8 mouse cellular contexts compared by ENCODE assay signal in the genomic region with DNA sequence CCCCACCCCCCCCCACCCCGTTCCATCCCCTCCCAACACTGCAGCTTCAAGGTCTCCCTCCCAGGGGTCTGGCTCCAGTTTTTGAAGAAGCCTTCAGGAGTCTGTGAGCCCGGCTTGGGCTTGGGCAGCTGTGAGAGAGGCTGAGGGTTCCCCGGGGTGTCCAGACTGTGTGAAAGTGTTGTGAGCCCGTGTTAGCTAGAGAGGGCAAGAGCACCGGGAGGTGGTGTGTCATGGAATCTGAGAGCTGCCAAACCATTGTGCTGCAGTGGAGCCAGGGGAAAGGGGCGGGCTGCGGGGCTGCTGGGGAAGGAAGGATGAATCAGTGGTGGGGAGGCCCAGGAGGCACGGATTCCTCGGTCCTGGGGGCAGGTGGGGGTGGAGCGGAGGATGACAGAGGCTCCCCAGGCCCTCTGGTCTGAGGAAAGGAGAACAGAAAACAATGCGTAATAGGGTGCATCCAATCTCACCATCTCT. TPM values are rescaled to one million over a fixed set of nuclear protein-coding genes. Genes with fewer than 3 reads are reported as not detected.
DNase-seq lines count a peak whose midpoint lies in the region; ATAC-seq and TF ChIP-seq lines count a peak whose summit lies in the region.

No protein-coding gene starts in this region.

- H3K4me1 ChIP-seq in ES-E14 (ENCODE audit: control insufficient read depth in 2 of 2, insufficient read depth in 2 of 2, low read length in 2 of 2, poor library complexity in 1 of 2) = peaks cover 0 to 23% of the 10 kb centered on the region in 2 experiments; a peak in 2 of 4 replicates
- peaks cover 49% of the 10 kb centered on the region for H3K4me1 ChIP-seq in forebrain, embryonic 13.5 days
- no peaks in the 10 kb centered on the region for H3K4me1 ChIP-seq in lung, postnatal 0 days (ENCODE audit: insufficient read depth, low read depth, low read length)

- in situ Hi-C loops in ES-E14 (cut with MboI; ENCODE audit: low sequenced_read_pairs in 2 of 2, unreplicated experiment in 2 of 2) = no loop called here

- peaks cover 44% of the 10 kb centered on the region for H3K27me3 ChIP-seq in forebrain, embryonic 13.5 days
- 0 out of 2 replicates have a peak, but pooled peaks cover 6% of the 10 kb centered on the region for H3K27me3 ChIP-seq in lung, postnatal 0 days (replicated peaks; ENCODE audit: insufficient read depth, low read length)

- no peak for TF ChIP-seq CTCF in lung, postnatal 0 days (IDR thresholded peaks at IDR 0.05)

- intact Hi-C loops in heart, postnatal 14 days (cut with DNase I) = no loop called here

- 5% methylated on average over 11 of the region's 11 CpGs for WGBS in forebrain, embryonic 13.5 days
- WGBS in lung, postnatal 0 days = 13% methylated on average over 11 of the region's 11 CpGs

- H3K4me3 ChIP-seq in ES-E14 (ENCODE audit: insufficient read depth in 1 of 2, low read depth in 1 of 2, low read length in 2 of 2, poor library complexity in 1 of 2, severe bottlenecking in 1 of 2) = no peak overlapping the region
- H3K4me3 ChIP-seq in forebrain, embryonic 13.5 days = no peak overlapping the region
- H3K4me3 ChIP-seq in lung, postnatal 0 days (ENCODE audit: low read depth, low read length) = no peak overlapping the region

- H3K27ac ChIP-seq in ES-E14 (ENCODE audit: insufficient read depth, low read depth, low read length, poor library complexity, severe bottlenecking) = peak overlapping the region; percentile 0; the same call in 1 of the 2 replicates
- peak overlapping the region; percentile 7; the same call in 1 of the 2 replicates for H3K27ac ChIP-seq in forebrain, embryonic 13.5 days
- no peak overlapping the region for H3K27ac ChIP-seq in lung, postnatal 0 days (ENCODE audit: low read length)

- no peak overlapping the region for H3K9ac ChIP-seq in ES-E14 (ENCODE audit: insufficient read depth, low read depth, low read length, poor library complexity, severe bottlenecking)
- no peak overlapping the region; the same call in 1 of the 2 replicates for H3K9ac ChIP-seq in forebrain, embryonic 13.5 days
- H3K9ac ChIP-seq in lung, postnatal 0 days (replicated peaks; ENCODE audit: low read depth) = no peak overlapping the region

- H3K4me2 ChIP-seq in forebrain, embryonic 13.5 days = peak overlapping the region; percentile 23
- H3K4me2 ChIP-seq in lung, postnatal 0 days (replicated peaks; ENCODE audit: low read depth, low read length) = no peak overlapping the region

- peak; percentile 36; the same call in 1 of the 2 replicates for ATAC-seq in forebrain, embryonic 13.5 days
- ATAC-seq in lung, postnatal 0 days = peak; percentile 31
- no peak for ATAC-seq in megakaryocyte-erythroid progenitor cell, adult 5-6 weeks (replicated peaks; ENCODE audit: low FRiP score, low TSS enrichment, poor library complexity, severe bottlenecking)

- H3K9me3 ChIP-seq in ES-E14 (ENCODE audit: control insufficient read depth, insufficient read depth, low read depth, low read length) = no peaks in the 10 kb centered on the region
- H3K9me3 ChIP-seq in forebrain, embryonic 13.5 days (replicated peaks) = no peaks in the 10 kb centered on the region
- H3K9me3 ChIP-seq in lung, postnatal 0 days (ENCODE audit: low read length) = no peaks in the 10 kb centered on the region

- TF ChIP-seq EP300 in lung, postnatal 0 days (IDR thresholded peaks at IDR 0.05) = no peak

- no peaks in the 10 kb centered on the region; the same call in 1 of the 2 replicates for H3K36me3 ChIP-seq in ES-E14 (ENCODE audit: control insufficient read depth, insufficient read depth, low read length, poor library complexity, severe bottlenecking)
- H3K36me3 ChIP-seq in forebrain, embryonic 13.5 days (ENCODE audit: poor library complexity, severe bottlenecking) = no peaks in the 10 kb centered on the region
- no peaks in the 10 kb centered on the region for H3K36me3 ChIP-seq in lung, postnatal 0 days (ENCODE audit: insufficient read depth, low read length)

- DNase-seq in 3T3-L1 (ENCODE audit: low read depth, low spot score) (peak; percentile 97), ES-E14 (ENCODE audit: low read depth, low spot score) (no peak)
- DNase-seq in heart, postnatal 14 days = peak; percentile 70 to 73
- peak; percentile 59 for DNase-seq in lung, postnatal 0 days (ENCODE audit: low spot score)
- DNase-seq in layer of hippocampus, postnatal 25 days (ENCODE audit: extremely low spot score in 1 of 2, low spot score in 1 of 2) = no peak
- DNase-seq in thymus, adult 18-20 months = no peak

TF ChIP-seq in ES-E14, 5 proteins besides CTCF, POLR2A, EP300 and RAD21:
- TF ChIP-seq ZNF384 (IDR thresholded peaks at IDR 0.05; ENCODE audit: low read depth, low read length) (no peak), CHD2 (IDR thresholded peaks at IDR 0.05; ENCODE audit: low read depth, low read length) (no peak)

RNA-seq across cellular contexts. Expression of a gene that starts 3.4 kb away (rescaled TPM):
- 64.9 and 86.4 TPM in 2 replicates for total RNA-seq in ES-E14 (2012; rRNA removed)
- 1.5 and 1.6 TPM in 2 replicates for polyA plus RNA-seq in forebrain, embryonic 13.5 days (2015; fragmentation: Nextera tagmentation; extraction: Ambion mirVana)
- 100 to 1,000 TPM; 146 to 175 TPM for total RNA-seq in heart, postnatal 14 days (2021)
- 1.2 and 1.5 TPM in 2 replicates for polyA plus RNA-seq in lung, postnatal 0 days (2015; fragmentation: Nextera tagmentation; extraction: Ambion mirVana)
- total RNA-seq in megakaryocyte-erythroid progenitor cell, adult 5-6 weeks (2014; fragmentation: Nextera tagmentation) = not detected in 2 replicates
- total RNA-seq in megakaryocyte-erythroid progenitor cell, adult 5-6 weeks (2017) = not detected in 2 replicates
- 1 to 10 TPM in 1 of 2 experiments, under 1 TPM in 1; 0.96 to 1.4 TPM for total RNA-seq in layer of hippocampus, postnatal 25 days (2021)

RNA-seq across cellular contexts. Expression of a gene that starts 31.0 kb away (rescaled TPM):
- total RNA-seq in ES-E14 (2012; rRNA removed) = 173 and 182 TPM in 2 replicates
- polyA plus RNA-seq in forebrain, embryonic 13.5 days (2015; fragmentation: Nextera tagmentation; extraction: Ambion mirVana) = 289 and 294 TPM in 2 replicates
- 100 to 1,000 TPM; 108 to 110 TPM for total RNA-seq in heart, postnatal 14 days (2021)
- polyA plus RNA-seq in lung, postnatal 0 days (2015; fragmentation: Nextera tagmentation; extraction: Ambion mirVana) = 264 and 293 TPM in 2 replicates
- total RNA-seq in megakaryocyte-erythroid progenitor cell, adult 5-6 weeks (2014; fragmentation: Nextera tagmentation) = 168 and 176 TPM in 2 replicates
- total RNA-seq in megakaryocyte-erythroid progenitor cell, adult 5-6 weeks (2017) = 167 and 198 TPM in 2 replicates
- 100 to 1,000 TPM; 241 to 263 TPM for total RNA-seq in layer of hippocampus, postnatal 25 days (2021)

RNA-seq across cellular contexts. Expression of a gene that starts 34.7 kb away (rescaled TPM):
- total RNA-seq in ES-E14 (2012; rRNA removed) = 1.0 and 1.4 TPM in 2 replicates
- polyA plus RNA-seq in forebrain, embryonic 13.5 days (2015; fragmentation: Nextera tagmentation; extraction: Ambion mirVana) = 0.41 and 0.45 TPM in 2 replicates
- not detected for total RNA-seq in heart, postnatal 14 days (2021)
- not detected in 2 replicates for polyA plus RNA-seq in lung, postnatal 0 days (2015; fragmentation: Nextera tagmentation; extraction: Ambion mirVana)
- not detected in 2 replicates for total RNA-seq in megakaryocyte-erythroid progenitor cell, adult 5-6 weeks (2014; fragmentation: Nextera tagmentation)
- total RNA-seq in megakaryocyte-erythroid progenitor cell, adult 5-6 weeks (2017) = not detected in 2 replicates
- under 1 TPM in 1 of 2 experiments, not detected in 1; 0.59 TPM for total RNA-seq in layer of hippocampus, postnatal 25 days (2021)

RNA-seq across cellular contexts. Expression of a gene that starts 40.4 kb away (rescaled TPM):
- 10.5 and 18.2 TPM in 2 replicates for total RNA-seq in ES-E14 (2012; rRNA removed)
- 34.3 and 37.0 TPM in 2 replicates for polyA plus RNA-seq in forebrain, embryonic 13.5 days (2015; fragmentation: Nextera tagmentation; extraction: Ambion mirVana)
- total RNA-seq in heart, postnatal 14 days (2021) = 1 to 10 TPM; 3.6 TPM
- polyA plus RNA-seq in lung, postnatal 0 days (2015; fragmentation: Nextera tagmentation; extraction: Ambion mirVana) = 3.0 and 4.6 TPM in 2 replicates
- not detected in 2 replicates for total RNA-seq in megakaryocyte-erythroid progenitor cell, adult 5-6 weeks (2014; fragmentation: Nextera tagmentation)
- not detected in 2 replicates for total RNA-seq in megakaryocyte-erythroid progenitor cell, adult 5-6 weeks (2017)
- 10 to 100 TPM; 59.8 to 60.9 TPM for total RNA-seq in layer of hippocampus, postnatal 25 days (2021)

RNA-seq across cellular contexts. Expression of a gene that starts 48.2 kb away (rescaled TPM):
- 0.11 and 0.13 TPM in 2 replicates for total RNA-seq in ES-E14 (2012; rRNA removed)
- polyA plus RNA-seq in forebrain, embryonic 13.5 days (2015; fragmentation: Nextera tagmentation; extraction: Ambion mirVana) = 0.44 TPM in 2 replicates
- not detected for total RNA-seq in heart, postnatal 14 days (2021)
- 0.30 and 0.56 TPM in 2 replicates for polyA plus RNA-seq in lung, postnatal 0 days (2015; fragmentation: Nextera tagmentation; extraction: Ambion mirVana)
- not detected in 2 replicates for total RNA-seq in megakaryocyte-erythroid progenitor cell, adult 5-6 weeks (2014; fragmentation: Nextera tagmentation)
- total RNA-seq in megakaryocyte-erythroid progenitor cell, adult 5-6 weeks (2017) = not detected in 2 replicates
- under 1 TPM; 0.19 to 0.20 TPM for total RNA-seq in layer of hippocampus, postnatal 25 days (2021)

Comparison
In these comparisons a context has a peak if more than half of its experiments do, and no peak if none do; other contexts are left out.
1. DNase-seq: peak in 3T3-L1 (single experiment), heart, postnatal 14 days (2 of 2) and lung, postnatal 0 days (single experiment); none in ES-E14 (single experiment), layer of hippocampus, postnatal 25 days (0 of 2) and thymus, adult 18-20 months (0 of 2).
2. RNA of a gene that starts 3.4 kb away (total RNA-seq): 146 to 175 TPM in heart, postnatal 14 days and 64.9 to 86.4 TPM in ES-E14; 0.96 to 1.4 TPM in layer of hippocampus, postnatal 25 days and not detected in megakaryocyte-erythroid progenitor cell, adult 5-6 weeks; every median in the first group is over 10 times any median in the second.